ENCODE assay signal across 18 mouse cellular contexts in genomic region chr10:90818246-90818937, GRCm38 (mm10).
DNase-seq lines count a peak whose midpoint lies in the region; ATAC-seq and TF ChIP-seq lines count a peak whose summit lies in the region.
"Had no signal": no experiment of that assay in that cellular context is flagged by ENCODE, and none has a peak within 500 bp of the region (broad histone marks: within the 10 kb centered on the region; RNA-seq: fewer than 3 reads in every experiment).

No protein-coding gene starts in this region.

- H3K9ac ChIP-seq in hindbrain, embryonic 13.5 days, result no peak overlapping the region
- no peak overlapping the region for H3K9ac ChIP-seq in neural tube, embryonic 12.5 days
- H3K9ac ChIP-seq: heart, embryonic 13.5 days; limb, embryonic 15.5 days had no signal

- peak overlapping the region; percentile 4 for H3K4me2 ChIP-seq in hindbrain, embryonic 13.5 days
- peak overlapping the region; percentile 37 for H3K4me2 ChIP-seq in neural tube, embryonic 12.5 days (replicated peaks)
- H3K4me2 ChIP-seq: heart, embryonic 13.5 days; limb, embryonic 15.5 days had no signal

- H3K4me1 ChIP-seq in forebrain, embryonic 10.5 days, result peaks cover 17% of the 10 kb centered on the region
- peaks cover 31% of the 10 kb centered on the region for H3K4me1 ChIP-seq in hindbrain, embryonic 13.5 days (replicated peaks)
- H3K4me1 ChIP-seq in neural tube, embryonic 12.5 days, result peaks cover 9% of the 10 kb centered on the region; the same call in 1 of the 2 replicates
- peaks cover 12% of the 10 kb centered on the region; the same call in 1 of the 2 replicates for H3K4me1 ChIP-seq in cerebellum, adult 2 months (ENCODE audit: control insufficient read depth, insufficient read depth, low read length)
- H3K4me1 ChIP-seq: heart, embryonic 13.5 days; limb, embryonic 15.5 days had no signal

- H3K27ac ChIP-seq in forebrain, embryonic 10.5 days, result peak overlapping the region; percentile 60; the same call in 1 of the 2 replicates
- H3K27ac ChIP-seq in hindbrain, embryonic 13.5 days, result peak overlapping the region; percentile 82
- peak overlapping the region; percentile 28; the same call in 1 of the 2 replicates for H3K27ac ChIP-seq in neural tube, embryonic 12.5 days
- no peak overlapping the region for H3K27ac ChIP-seq in cerebellum, adult 2 months (ENCODE audit: insufficient read depth, low read length)
- H3K27ac ChIP-seq: heart, embryonic 13.5 days; limb, embryonic 15.5 days; macrophage had no signal

- H3K4me3 ChIP-seq in forebrain, embryonic 10.5 days, result no peak overlapping the region
- H3K4me3 ChIP-seq in hindbrain, embryonic 13.5 days, result no peak overlapping the region
- H3K4me3 ChIP-seq in neural tube, embryonic 12.5 days, result no peak overlapping the region
- no peak overlapping the region for H3K4me3 ChIP-seq in cerebellum, adult 2 months (replicated peaks; ENCODE audit: insufficient read depth, low read depth, low read length)
- H3K4me3 ChIP-seq: heart, embryonic 13.5 days; limb, embryonic 15.5 days had no signal

- no peaks in the 10 kb centered on the region for H3K9me3 ChIP-seq in forebrain, embryonic 10.5 days
- H3K9me3 ChIP-seq in hindbrain, embryonic 13.5 days, result no peaks in the 10 kb centered on the region
- H3K9me3 ChIP-seq in neural tube, embryonic 12.5 days, result no peaks in the 10 kb centered on the region
- H3K9me3 ChIP-seq: heart, embryonic 13.5 days; limb, embryonic 15.5 days had no signal

- TF ChIP-seq POLR2A in brain, embryonic 14.5 days (IDR thresholded peaks at IDR 0.05; ENCODE audit: borderline replicate concordance, extremely low read depth, insufficient read depth, insufficient read length, poor library complexity, severe bottlenecking), result no peak
- no peak for TF ChIP-seq POLR2A in cerebellum, adult 2 months (IDR thresholded peaks at IDR 0.05; ENCODE audit: borderline replicate concordance, insufficient read depth, low read length)

- peak; percentile 40 for ATAC-seq in hindbrain, embryonic 13.5 days (ENCODE audit: low FRiP score)
- peak; percentile 77 for ATAC-seq in neural tube, embryonic 12.5 days (ENCODE audit: low FRiP score, low read depth)
- ATAC-seq: CD4-positive, CD25-positive, alpha-beta regulatory T cell, adult 4 months had no signal

- H3K36me3 ChIP-seq in forebrain, embryonic 10.5 days (replicated peaks), result no peaks in the 10 kb centered on the region
- no peaks in the 10 kb centered on the region for H3K36me3 ChIP-seq in hindbrain, embryonic 13.5 days
- H3K36me3 ChIP-seq in neural tube, embryonic 12.5 days, result no peaks in the 10 kb centered on the region
- H3K36me3 ChIP-seq: heart, embryonic 13.5 days; limb, embryonic 15.5 days had no signal

- DNase-seq in brain, embryonic 14.5 days (ENCODE audit: low read depth), result peak; percentile 66
- no peak for DNase-seq in forebrain, embryonic 10.5 days (ENCODE audit: extremely low spot score, low spot score)
- no peak for DNase-seq in cerebellum, adult 2 months
- DNase-seq in gastrocnemius, postnatal 4 days (ENCODE audit: low spot score in 2 of 2), result no peak
- DNase-seq in testis, postnatal 10 days (ENCODE audit: low spot score), result no peak
- DNase-seq: adrenal gland, adult 8-10 months; cerebellum, adult 8-10 months; gastrocnemius, postnatal 14 days; heart, postnatal 4 days; kidney, adult 18-20 months; lung, adult 18-20 months; right cerebral cortex, postnatal 4 days had no signal

- H3K27me3 ChIP-seq in forebrain, embryonic 10.5 days (ENCODE audit: poor library complexity, severe bottlenecking), result no peaks in the 10 kb centered on the region
- H3K27me3 ChIP-seq in hindbrain, embryonic 13.5 days, result no peaks in the 10 kb centered on the region
- peaks cover 2% of the 10 kb centered on the region for H3K27me3 ChIP-seq in neural tube, embryonic 12.5 days (replicated peaks)
- H3K27me3 ChIP-seq in cerebellum, adult 2 months (ENCODE audit: control insufficient read depth, insufficient read depth, low read length), result no peaks in the 10 kb centered on the region

- 36% methylated on average over 10 of the region's 10 CpGs for WGBS in forebrain, embryonic 10.5 days
- WGBS in hindbrain, embryonic 13.5 days, result 30% methylated on average over 10 of the region's 10 CpGs
- 20% methylated on average over 10 of the region's 10 CpGs for WGBS in neural tube, embryonic 12.5 days
- 80% methylated on average over 10 of the region's 10 CpGs for whole genome bisulfite sequencing in cerebellum, adult 2 months

- no peak for TF ChIP-seq CTCF in brain, embryonic 14.5 days (IDR thresholded peaks at IDR 0.05; ENCODE audit: borderline replicate concordance, extremely low read depth, insufficient read depth, insufficient read length)
- no peak for TF ChIP-seq CTCF in cerebellum, adult 2 months (IDR thresholded peaks at IDR 0.05; ENCODE audit: borderline replicate concordance, insufficient read depth, low read depth, low read length)
